Mouse (Mus musculus) G1E (cell line): ENCODE data around the gene Prss12. TPM values are rescaled to one million over a fixed set of nuclear protein-coding genes. Genes with fewer than 3 reads are reported as not detected.

Source experiments
- ATAC-seq: 2 replicates; pipeline ENCODE4 v1.8.0; 2016; ENCODE audit warnings: mild to moderate bottlenecking; ENCODE audit not compliant: insufficient number of reproducible peaks, poor library complexity, low FRiP score, severe bottlenecking; ENCODE audit errors: extremely low read depth
- DNase-seq: peaks from one replicate; pipeline ENCODE4 v3.0.0; 2012; ENCODE audit warnings: low spot score
- H3K27me3 ChIP-seq: 2 replicates; pipeline ENCODE4 v1.6.1; 2012; ENCODE audit warnings: mild to moderate bottlenecking, low read length, inconsistent platforms; ENCODE audit not compliant: insufficient read depth
- H3K36me3 ChIP-seq: replicated peaks from 2 replicates; pipeline ENCODE3; 2012; ENCODE audit warnings: mild to moderate bottlenecking, inconsistent platforms
- H3K4me1 ChIP-seq: 2 replicates; pipeline ENCODE4 v1.6.1; 2012; ENCODE audit warnings: low read depth, low read length, inconsistent platforms, mixed read lengths; ENCODE audit not compliant: insufficient read depth
- H3K4me3 ChIP-seq: 2 replicates; pipeline ENCODE4 v1.5.1; 2012; ENCODE audit warnings: low read depth, mild to moderate bottlenecking, inconsistent platforms, low read length, moderate library complexity, mixed read lengths
- H3K9me3 ChIP-seq: replicated peaks from 2 replicates; pipeline ENCODE4 v1.6.1; 2012; ENCODE audit warnings: inconsistent platforms
- CTCF ChIP-seq: IDR thresholded peaks from 2 replicates; pipeline ENCODE4 v1.5.1; 2012; ENCODE audit warnings: low read depth, low read length, inconsistent platforms, mixed read lengths
- GATA1 ChIP-seq: IDR thresholded peaks from 2 replicates; pipeline ENCODE4 v1.6.1; 2012; ENCODE audit warnings: borderline replicate concordance, low read length, inconsistent platforms, mixed read lengths
- GATA2 ChIP-seq: IDR thresholded peaks from 2 replicates; pipeline ENCODE4 v1.6.1; 2012; ENCODE audit warnings: low read depth, low read length, inconsistent platforms, borderline replicate concordance
- POLR2AphosphoS5 ChIP-seq: IDR thresholded peaks from 2 replicates; pipeline ENCODE4 v1.6.1; 2012; ENCODE audit warnings: low read depth, low read length, inconsistent platforms; ENCODE audit not compliant: insufficient replicate concordance
- TAL1 ChIP-seq: conservative IDR thresholded peaks from 2 replicates; pipeline ENCODE4 v1.6.1; 2012; ENCODE audit warnings: low read depth, low read length, inconsistent platforms, mixed read lengths
- polyA plus RNA-seq: library from polyadenylated mRNA; stranded (reverse); fragments of >175 nt; gene quantifications from 2 replicates; pipeline ENCODE4 v1.2.3, GENCODE M21; 2012
- total RNA-seq, 2 experiments: library from RNA; stranded (forward) in 1 of 2; stranded (reverse) in 1 of 2; fragments of 200-1000 nt in 1 of 2; fragments of >200 nt in 1 of 2; fragmentation: Nextera tagmentation in 1 of 2; gene quantifications; 2 replicates each; pipeline ENCODE4 v1.2.3; 2014 to 2017

Gene Prss12
- total and polyA plus RNA-seq, 3 experiments = 0.05 TPM; not detected in 2

DNA sequence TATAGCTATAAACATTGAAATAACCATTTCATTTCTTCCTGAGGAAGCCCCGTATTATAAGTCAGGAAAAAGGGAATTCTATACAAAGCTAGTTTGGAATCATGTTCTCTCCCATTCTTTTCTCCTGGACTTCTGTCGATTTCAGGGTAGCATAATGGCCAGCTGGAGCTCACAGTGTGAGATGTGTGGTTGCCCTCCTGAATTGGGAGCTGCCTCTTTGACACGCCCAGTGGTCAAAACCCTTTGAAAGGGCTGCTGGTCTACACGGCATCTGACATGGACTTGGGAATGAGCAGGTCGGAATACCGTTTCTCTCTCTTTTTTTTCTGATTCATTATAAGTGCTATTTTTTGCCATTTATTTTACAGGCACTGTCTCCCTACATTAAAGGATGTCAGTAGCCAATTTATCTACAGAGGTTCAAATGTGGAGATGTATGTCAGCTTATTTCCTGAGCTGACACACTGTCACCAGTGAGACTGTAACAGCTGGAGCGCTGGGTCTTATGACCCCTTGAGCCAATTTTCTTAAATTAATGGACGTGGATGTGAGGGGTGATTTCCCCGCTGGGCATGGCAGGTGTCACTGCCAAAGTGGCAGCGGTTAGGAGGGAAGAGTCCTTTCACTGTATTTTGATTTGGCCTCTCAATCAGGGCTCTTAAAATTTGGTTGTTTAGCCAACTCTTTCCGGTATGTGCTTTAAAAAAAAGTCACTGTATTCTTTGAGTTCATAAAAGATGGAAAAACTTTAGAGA lies 79.8 kb downstream of the Prss12 start:
- H3K9me3 ChIP-seq = no peaks in the 10 kb centered on the region
- H3K4me3 ChIP-seq = no peak overlapping the region
- H3K36me3 ChIP-seq = no peaks in the 10 kb centered on the region
- no peak for ATAC-seq
- TF ChIP-seq GATA2 (no peak), GATA1 (no peak), CTCF (no peak), POLR2AphosphoS5 (no peak), TAL1 (no peak)
- H3K4me1 ChIP-seq = no peaks in the 10 kb centered on the region
- DNase-seq = no peak
- no peaks in the 10 kb centered on the region for H3K27me3 ChIP-seq

GRCm38 (mm10) chr3:123527806-123528507 lies 81.2 kb downstream of the Prss12 start:
- H3K4me1 ChIP-seq = no peaks in the 10 kb centered on the region
- ATAC-seq (no peak), DNase-seq (no peak)
- H3K27me3 ChIP-seq = no peaks in the 10 kb centered on the region
- no peak for TF ChIP-seq GATA1
- no peak for TF ChIP-seq GATA2
- TF ChIP-seq CTCF = no peak
- TF ChIP-seq POLR2AphosphoS5 = no peak
- TF ChIP-seq TAL1 = no peak
- no peak overlapping the region for H3K4me3 ChIP-seq
- no peaks in the 10 kb centered on the region for H3K9me3 ChIP-seq
- no peaks in the 10 kb centered on the region for H3K36me3 ChIP-seq

DNA sequence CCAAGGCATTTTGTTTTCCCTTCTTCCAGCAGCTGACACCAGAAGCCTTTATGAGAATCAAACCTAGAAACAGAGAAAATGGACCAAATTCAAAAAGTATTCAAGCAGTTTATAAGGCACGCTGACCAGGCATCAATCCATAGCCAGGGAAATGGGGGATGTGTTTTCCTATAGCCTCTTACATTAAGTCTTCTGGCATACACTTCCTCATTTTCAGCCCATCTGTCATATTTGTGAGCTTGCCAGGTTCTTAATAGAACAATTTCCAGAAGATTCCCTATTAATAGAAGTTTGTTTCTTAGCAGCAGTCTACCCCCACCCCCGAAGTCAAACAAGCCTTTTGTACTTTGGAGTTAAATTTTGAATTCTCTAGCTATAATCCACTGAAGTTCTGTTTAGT lies 84.4 kb downstream of the Prss12 start:
- TF ChIP-seq GATA1 = no peak
- no peak for TF ChIP-seq POLR2AphosphoS5
- TF ChIP-seq GATA2 = no peak
- no peak for TF ChIP-seq CTCF
- no peak for TF ChIP-seq TAL1
- no peak for ATAC-seq
- H3K27me3 ChIP-seq = no peaks in the 10 kb centered on the region
- H3K9me3 ChIP-seq = no peaks in the 10 kb centered on the region
- H3K4me3 ChIP-seq = no peak overlapping the region
- no peak for DNase-seq
- no peaks in the 10 kb centered on the region for H3K36me3 ChIP-seq
- no peaks in the 10 kb centered on the region for H3K4me1 ChIP-seq

GRCm38 (mm10) chr3:123537279-123537678 lies 90.6 kb downstream of the Prss12 start:
- ATAC-seq (no peak), DNase-seq (no peak)
- H3K4me3 ChIP-seq = no peak overlapping the region
- TF ChIP-seq POLR2AphosphoS5 (no peak), GATA2 (no peak), TAL1 (no peak), CTCF (no peak), GATA1 (no peak)
- H3K36me3 ChIP-seq = no peaks in the 10 kb centered on the region
- H3K9me3 ChIP-seq = no peaks in the 10 kb centered on the region
- no peaks in the 10 kb centered on the region for H3K4me1 ChIP-seq
- no peaks in the 10 kb centered on the region for H3K27me3 ChIP-seq

DNA sequence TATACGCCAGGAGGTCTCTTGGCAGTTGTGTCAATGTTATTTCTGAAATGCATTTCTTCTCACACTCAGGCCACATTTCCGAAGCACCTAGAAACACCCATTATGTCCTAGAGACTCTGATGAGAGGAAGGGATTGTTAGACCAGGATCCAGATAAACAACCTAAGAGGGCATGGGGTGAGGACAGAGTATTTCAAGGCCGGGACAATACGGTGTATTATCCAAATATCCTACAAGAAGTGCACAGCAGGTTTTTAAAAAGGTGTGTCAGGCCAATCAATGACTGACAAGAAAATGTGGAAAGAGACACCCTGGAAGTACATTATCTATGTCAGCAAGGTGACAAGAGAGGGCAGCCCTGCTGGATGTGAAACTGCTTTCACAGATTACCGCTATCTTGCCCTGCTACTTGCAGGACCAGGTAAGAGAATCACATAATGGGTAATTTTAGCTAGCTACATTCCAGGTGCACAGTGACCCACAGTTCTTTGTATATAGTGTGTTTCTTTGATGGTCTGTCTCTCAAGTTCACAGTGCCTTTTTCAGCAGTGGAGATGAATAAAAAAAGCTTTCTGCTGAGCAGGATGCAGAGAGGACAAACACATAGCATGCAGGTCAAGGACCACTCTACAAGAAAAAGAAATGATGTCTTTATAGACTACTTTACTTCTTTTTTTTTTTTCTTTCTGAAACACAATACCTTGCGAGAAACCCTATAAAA lies 97.0 kb downstream of the Prss12 start:
- Histone ChIP-seq H3K27me3 (no peaks in the 10 kb centered on the region), H3K4me1 (no peaks in the 10 kb centered on the region), H3K4me3 (no peak overlapping the region), H3K36me3 (no peaks in the 10 kb centered on the region), H3K9me3 (0 out of 2 replicates have a peak, but pooled peaks cover 3% of the 10 kb centered on the region)
- DNase-seq (no peak), ATAC-seq (no peak)
- TF ChIP-seq TAL1 (no peak), GATA2 (no peak), POLR2AphosphoS5 (no peak), CTCF (no peak), GATA1 (no peak)

GRCm38 (mm10) chr3:123550487-123550886 lies 103.8 kb downstream of the Prss12 start:
- no peak for ATAC-seq

More at GRCm38 (mm10) chr3:123550487-123550886, 103.8 kb downstream of the Prss12 start:
- DNase-seq = no peak
- TF ChIP-seq CTCF (no peak), TAL1 (no peak), POLR2AphosphoS5 (no peak), GATA1 (no peak), GATA2 (no peak)
- Histone ChIP-seq H3K4me3 (no peak overlapping the region), H3K27me3 (no peaks in the 10 kb centered on the region), H3K4me1 (no peaks in the 10 kb centered on the region), H3K9me3 (peaks cover 10% of the 10 kb centered on the region), H3K36me3 (no peaks in the 10 kb centered on the region)
